Mouse (Mus musculus) right cerebral cortex, postnatal 25 days (tissue): ENCODE measurements at regions not wholly inside any gene's neighbourhood (a gene's known extent, or its start where the extent isn't known, plus 50 kb on each side); places are given as distances from the start of the nearest gene placed in this dataset.

Experiments used
- DNase-seq: peaks from one replicate; pipeline ENCODE4 v3.0.0; 2022

- no peak for DNase-seq
These were observed 267.1 kb upstream of the Ptger4 start for GRCm38 (mm10) chr15:5511046-5511445.

- no peak for DNase-seq
These were observed 268.6 kb upstream of the Ptger4 start for GRCm38 (mm10) chr15:5512546-5512945.

DNA sequence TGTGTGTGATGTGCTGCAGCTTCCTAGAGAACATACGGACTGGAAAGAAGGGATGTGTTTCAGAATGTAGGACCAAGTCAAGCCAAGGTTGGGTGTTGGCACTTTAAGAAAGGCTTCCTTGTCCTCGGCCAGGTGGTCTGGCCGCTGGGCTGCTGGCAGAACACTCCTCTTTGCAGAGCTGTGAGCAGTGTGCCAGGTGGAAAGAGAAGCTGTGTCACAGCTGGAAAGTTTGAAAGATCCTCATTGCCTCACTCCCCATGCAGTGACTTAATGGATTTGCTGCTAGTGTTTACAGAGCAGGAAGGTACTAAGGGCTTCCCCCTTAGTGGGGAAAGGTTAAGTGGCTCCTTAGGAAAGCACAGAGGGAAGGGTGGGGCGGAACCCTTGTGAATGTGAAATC, 269.2 kb upstream of the Ptger4 start:
- no peak for DNase-seq

DNA sequence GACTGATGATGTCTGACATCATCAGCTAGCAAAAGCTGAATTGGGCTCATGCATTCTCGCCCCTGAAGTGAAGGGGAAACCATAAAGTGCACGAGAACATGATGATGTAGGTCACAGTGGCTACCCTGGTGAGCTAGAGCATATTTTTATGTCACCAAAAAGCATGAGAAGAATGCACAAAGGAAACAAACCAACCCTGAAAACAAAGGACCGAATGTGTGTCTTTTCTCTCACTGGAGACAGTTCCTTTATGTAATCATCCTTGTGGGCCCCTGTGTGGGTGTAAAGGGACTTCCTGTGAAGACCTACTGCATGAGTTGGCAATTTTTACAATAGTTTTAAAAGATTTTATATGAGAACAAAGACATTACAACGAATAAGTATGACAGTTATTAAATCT, 270.2 kb upstream of the Ptger4 start:
- no peak for DNase-seq

DNA sequence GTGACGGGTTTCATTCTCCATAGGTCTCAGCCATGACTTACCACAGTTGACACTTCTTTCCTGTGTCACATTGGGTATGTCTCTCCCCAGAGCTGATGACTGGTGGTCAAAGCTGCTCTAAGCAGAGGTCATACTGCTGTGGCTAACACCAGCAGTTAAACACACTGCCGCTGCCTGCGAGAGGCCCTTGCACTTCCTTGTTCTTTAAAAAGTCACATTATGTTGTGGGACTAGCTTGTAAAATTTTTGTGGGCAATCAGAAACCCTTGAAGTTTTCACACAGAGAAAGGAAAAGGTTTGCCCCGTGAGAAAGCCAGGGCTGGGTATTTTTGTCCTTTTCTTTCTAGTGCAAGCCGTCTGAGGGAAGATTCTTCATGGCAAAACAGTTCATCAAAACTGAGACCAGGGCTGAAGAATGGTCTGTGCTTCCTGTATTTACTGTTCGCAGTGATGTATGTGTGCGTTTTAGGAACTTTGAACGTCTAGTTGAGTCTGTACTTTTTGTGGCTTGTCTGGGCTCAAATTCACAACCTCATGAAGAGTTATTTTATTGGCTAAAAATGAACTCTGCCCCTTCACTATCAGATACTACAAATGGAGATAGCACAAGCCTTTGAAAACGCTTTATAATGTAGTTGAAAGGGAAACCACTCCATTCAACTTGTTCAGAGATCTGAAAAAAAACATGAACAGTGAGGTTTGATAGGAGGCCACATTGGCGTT, 273.4 kb upstream of the Ptger4 start:
- DNase-seq: no peak

- DNase-seq: no peak
These were observed 275.6 kb upstream of the Ptger4 start for GRCm38 (mm10) chr15:5519552-5519951.

DNA sequence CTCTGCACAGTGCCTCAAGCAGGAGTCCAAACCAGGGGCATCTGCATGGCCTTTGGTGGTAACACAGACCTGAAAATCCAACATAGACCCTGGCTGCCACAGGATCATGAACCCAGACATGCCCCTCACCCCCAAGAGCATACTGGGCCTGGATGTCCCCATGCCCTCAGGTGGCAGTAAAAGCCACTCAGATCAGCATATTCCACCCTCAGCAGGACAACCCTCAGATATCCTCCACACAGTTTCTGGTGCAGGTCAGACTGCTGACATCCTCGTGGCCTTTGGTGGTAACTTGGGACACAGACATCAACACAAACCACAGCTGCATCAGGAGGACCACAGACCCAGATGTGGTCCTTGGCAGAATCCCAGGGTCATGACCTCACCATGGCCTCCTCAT, 276.0 kb upstream of the Ptger4 start:
- DNase-seq: no peak

DNA sequence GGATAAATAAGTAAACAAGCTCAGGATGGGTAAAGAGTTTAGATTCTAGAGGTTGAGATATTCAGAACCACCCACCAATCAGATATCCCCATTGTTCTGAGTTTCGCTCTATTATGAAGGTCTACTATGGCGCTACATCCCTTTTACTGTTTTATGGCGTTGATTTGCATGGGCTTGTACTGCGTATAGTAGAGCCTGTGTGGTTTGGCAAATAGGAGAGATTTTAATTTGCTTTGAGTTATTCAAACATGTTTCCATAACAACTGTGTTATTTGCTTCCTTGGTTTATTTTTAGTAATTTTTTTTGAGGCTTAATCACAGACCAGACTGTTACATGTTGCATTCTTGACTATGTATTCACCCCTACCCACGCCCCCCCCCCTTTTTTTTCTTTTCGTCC, 284.6 kb upstream of the Ptger4 start:
- DNase-seq: no peak

- no peak for DNase-seq
These were observed 289.7 kb upstream of the Ptger4 start for GRCm38 (mm10) chr15:5533656-5534055.

- DNase-seq: no peak
These were observed 293.4 kb upstream of the Ptger4 start for GRCm38 (mm10) chr15:5537432-5537831.

GRCm38 (mm10) chr15:5539301-5539928, 295.4 kb upstream of the Ptger4 start:
- no peak for DNase-seq

DNA sequence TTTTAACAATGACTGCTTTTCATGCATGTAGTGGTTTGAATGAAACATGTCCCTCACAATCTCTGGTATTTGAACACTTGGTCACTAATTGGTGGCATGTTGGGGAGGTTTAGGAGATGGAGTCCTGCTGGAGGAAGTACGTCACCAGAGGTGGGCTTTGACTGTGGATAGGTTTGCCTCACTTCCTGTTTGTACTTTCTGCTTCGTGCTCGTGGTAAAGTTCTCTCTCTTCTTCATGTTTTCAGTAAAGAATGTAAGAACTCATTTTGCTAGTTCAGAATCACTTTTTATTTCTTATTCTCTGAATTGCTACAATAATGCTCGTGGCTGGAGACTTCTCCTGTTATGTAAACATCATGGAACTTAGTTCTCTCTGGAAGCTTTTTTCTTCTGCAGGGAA, 310.5 kb upstream of the Ptger4 start:
- DNase-seq: no peak

DNA sequence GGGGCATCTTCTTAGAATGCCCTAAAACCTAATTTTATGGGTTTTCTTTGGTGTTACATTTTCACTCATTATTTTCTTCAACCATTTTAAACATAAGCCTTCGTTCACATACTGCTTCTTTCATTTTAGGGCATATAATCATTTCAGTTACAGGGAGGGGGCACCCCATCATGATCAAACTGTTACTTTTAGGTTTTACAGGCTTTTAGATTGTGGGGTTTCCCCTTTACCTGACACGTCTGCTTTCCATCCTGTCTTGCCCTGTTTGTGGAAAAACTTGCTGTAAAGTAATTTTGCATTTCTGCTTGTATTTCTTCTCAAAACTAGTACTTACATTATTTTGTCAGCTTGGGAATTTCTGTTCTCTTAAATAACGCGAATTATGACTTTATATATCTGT, 310.9 kb upstream of the Ptger4 start:
- no peak for DNase-seq

DNA sequence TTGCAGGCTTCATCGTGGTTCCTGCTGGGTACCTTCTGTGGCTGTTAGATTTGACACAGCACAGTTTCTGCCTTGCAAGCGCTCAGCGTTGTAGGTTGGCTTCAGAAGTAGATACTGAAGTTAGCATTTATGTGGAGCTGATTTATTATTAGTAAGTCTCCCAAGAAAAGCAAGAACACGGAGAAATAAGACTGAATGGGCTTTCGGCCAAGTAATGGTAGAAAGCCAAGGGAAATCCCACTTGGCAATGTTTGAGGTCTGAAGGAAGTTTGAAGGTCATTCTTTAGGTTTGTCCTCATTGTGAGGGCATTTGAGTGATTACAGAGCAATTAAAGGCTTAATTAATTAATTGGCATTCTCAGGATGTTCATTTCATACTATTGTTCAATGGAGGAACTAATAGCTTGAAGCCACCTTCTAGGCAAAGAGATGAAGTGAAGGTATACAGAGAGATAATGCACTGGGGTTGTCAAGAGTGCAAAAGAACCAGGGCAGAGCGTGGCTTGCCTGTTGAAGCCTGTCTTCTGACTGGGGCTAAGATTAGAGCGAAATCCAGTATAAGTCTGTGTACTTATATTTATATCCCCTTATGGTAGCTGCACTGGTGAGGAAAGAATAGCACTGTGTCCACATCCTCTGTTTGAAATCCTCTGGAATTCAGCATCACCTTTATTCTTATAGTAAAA, 311.5 kb upstream of the Ptger4 start:
- no peak for DNase-seq

DNA sequence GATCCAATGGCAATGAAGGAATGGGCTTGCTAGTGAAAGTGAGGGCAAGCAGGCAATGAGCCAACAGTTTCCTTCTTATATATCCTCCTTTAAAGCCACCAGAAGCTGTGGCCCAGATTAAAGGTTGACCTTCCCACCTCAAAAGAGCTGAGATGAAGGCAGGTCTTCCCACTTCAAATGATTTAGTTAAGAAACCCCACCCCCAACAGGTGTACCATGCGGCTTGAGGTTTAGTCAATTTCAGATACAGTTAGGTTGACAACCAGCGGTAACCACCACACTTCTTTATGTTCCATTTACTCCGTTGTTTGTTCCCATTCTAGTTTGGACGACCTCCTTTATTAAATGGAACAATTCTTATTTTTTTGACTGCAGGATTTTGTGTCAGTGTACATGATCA, 317.8 kb upstream of the Ptger4 start:
- no peak for DNase-seq

DNA sequence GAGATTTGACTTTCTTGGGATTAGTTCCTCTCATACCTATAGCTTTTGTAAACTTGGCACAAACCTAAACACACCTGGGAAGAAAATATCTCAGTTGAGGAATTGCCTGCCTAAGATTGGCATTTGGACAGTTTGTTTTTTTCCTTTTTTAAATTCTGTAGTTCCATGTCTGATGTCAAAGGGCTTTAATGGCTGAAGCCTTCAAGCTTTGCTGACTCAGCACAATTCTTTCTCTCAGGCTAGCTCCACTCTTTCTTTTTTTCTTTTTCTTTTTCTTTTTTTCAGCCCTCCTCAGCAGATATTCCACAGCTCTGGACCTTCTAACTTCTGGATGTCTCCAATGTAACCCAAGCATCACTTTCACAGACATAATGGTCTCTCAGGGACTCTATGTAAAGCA, 330.4 kb upstream of the Ptger4 start:
- no peak for DNase-seq

DNA sequence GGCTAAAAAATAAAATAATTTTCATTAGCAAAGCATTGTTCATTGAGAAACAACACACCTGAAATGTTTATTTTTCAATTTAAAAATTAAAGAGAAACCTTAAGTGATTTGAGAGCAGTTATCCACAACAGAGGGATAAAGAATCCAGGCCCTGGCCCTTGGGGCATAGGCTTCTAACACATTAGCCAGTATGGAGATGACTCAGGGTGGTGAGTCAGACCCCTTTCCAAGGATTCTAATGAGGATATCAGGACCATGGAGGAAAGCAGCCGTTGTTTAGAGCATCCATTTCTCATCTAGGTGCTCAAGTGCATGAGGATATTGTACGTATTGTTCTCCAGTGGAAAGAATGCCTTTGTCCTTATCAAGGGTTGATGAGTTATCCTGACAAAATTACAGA, 335.6 kb upstream of the Ptger4 start:
- DNase-seq: no peak

GRCm38 (mm10) chr15:5580416-5580815, 336.4 kb upstream of the Ptger4 start:
- DNase-seq: no peak

DNA sequence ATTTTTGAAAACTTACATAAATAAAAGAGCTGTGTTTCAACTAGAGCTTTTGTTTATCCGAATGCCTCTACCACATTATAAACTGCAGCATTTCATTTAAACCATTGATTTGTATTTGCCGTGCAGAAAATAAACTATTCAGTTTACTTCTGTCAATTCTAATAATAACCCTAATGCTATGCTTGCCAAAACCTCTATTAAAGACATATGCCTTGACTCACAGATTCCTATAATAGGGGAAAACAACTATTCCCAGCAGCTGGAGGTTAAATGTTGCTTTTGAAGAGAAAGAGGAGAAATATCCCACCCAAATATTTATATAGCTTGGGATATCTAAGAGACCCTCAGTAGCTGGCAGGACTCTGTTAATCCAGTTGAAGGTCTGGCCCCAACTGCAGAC, 340.4 kb upstream of the Ptger4 start:
- no peak for DNase-seq

- no peak for DNase-seq
These were observed 360.8 kb upstream of the Ptger4 start for GRCm38 (mm10) chr15:5604732-5605266.

- DNase-seq: no peak
These were observed 363.5 kb upstream of the Ptger4 start for GRCm38 (mm10) chr15:5607533-5607932.

- no peak for DNase-seq
These were observed 379.0 kb upstream of the Ptger4 start for GRCm38 (mm10) chr15:5623021-5623420.

DNA sequence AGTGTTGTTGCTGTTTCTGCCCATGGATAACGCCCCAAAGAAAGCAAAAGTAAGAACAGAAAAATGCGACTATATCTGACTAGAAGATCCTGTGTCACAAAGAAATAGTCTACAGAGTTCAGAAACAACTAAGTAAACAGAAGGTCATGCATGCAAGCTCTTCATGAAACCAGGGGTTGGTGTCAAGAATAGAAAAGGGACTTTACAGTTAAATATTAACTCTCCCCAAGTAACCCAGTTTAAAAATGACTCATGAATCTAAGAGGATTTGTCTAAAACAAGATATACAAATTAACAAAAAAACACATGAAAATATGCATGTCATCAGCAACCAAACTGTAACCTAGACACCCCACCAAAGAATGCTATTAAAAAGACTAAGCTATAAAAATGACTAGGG, 381.4 kb upstream of the Ptger4 start:
- no peak for DNase-seq

DNA sequence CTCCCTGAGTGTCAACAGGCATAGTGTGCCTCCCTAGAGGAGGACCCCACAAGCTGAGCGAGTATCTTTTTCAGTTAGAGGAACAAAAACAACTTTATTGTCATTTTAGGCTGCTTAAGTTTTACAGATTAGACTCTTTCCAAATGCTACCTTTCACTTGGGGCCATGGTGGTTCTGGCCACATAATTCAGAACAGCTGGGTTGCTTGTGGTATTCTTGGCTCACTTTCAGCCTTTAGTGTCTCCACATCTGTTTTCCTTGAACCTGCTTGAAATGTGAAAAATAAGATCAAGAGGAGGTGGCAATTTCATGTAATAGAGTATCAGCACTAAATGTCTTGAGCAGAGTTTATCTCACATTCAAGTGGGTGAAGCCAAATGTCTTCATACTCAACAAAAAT, 402.7 kb upstream of the Ptger4 start:
- no peak for DNase-seq
